Mouse (Mus musculus): Measurements from ENCODE around the gene Pip4k2c.

Pip4k2c gene

DNA sequence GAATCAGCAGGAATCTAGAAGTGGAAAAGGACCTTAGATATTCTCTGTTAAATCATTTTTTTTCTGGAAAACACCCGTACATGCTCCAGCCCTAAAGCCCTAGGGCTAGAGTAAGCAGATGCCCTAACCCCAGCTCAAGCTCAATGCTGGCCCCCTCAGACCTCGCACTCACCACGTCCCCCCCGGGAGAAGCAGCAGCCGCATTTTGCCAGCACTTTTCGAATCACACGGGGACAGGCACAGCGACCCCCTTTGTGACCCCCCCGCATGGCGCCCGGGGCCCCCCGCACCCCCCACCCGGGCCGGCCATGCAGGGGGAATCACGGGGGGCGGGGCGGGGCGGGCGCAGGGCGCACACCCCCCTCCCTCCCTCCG lies 23.3 kb downstream of the Pip4k2c start:
- DNase-seq: no peak

DNA sequence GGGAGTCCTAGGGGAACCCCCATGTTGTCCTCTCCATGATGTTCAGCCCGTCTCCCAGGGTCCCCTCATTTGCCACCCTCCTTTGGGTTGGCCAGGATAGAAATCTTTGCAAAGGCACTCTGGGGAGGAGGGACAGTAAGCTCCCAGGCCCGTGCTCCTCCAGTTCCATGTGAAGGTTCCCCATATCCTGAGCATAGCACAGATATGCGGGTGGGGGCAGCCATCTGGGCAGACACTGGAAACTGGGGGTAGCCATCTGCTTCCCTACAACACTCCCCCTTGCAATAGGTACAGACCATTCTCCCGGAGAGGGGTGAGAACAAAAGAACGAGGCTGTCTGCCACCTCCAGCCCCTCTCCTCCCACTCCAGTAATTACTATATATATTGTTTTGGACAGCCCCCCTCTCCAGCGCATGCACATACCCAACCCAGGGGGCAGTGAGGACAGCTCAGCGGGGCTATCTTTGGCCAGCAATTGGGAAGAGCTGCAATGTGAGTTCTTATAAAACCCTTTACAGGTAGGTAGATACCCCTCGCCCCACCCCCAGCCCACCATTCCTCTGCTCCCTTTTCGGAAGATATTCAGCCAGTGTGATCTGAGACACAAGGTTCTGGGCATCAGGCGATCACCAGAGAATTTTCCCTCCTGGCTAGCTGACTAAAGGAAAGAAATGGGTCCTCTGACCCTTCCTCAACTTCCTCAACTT lies 23.9 kb downstream of the Pip4k2c start:
- peak; percentile 46 to 61 for DNase-seq

DNA sequence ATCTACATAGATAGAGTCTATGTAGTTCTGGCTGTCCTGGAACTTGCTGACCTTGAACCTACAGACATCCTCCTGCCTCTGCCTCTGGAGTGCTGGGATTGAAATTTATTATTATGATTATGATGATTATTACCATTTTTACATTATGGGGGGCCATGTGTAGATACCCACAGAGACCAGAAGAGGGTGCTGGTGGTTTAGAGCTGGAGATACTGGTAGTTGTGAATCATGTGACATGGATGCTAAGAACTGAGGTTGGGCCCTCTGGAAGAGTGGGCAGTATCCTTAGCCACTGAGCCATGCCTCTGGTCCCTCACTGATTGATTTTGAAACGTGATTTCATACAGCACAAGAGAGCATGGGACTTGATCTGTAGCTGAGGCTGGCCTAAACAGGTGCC lies 24.9 kb downstream of the Pip4k2c start:
- DNase-seq: no peak

DNA sequence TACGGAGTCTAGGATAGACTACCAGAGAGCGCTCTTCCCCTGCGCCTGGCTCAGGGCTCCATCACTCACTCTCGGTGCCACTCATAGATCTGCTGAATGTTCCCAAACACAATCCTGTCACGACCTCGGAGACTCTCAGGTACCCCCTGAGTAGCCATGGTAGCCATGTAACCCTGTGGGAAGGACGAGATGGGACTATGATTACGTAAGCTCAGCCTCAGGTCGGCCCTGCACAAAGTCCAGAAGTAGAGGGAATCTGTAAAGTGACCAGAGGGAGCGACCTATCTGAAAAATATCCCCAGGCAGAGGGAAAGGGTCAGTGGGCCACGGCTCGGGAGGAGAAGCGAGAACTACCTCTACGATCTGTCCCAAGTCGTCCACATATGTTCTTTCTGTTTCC lies 25.9 kb downstream of the Pip4k2c start:
- DNase-seq: no peak

DNA sequence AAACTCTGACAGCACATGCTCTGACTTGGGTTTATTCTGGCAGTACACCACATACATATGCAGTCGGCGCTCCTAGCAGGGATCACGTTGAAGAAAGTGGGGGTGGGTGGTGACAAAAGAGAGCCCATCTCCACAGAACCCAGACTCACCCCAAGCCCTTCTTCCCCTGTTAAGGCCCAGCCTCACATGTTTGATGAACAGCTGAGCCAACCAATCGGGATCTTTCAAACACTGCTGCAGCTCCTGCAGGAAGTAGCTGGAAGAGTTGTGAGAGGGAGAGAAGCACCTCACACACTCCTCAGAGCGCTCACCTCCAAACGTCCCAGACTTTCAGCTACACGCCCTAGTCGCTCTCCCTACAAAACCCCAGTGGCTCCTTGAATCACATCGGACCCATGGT lies 26.3 kb downstream of the Pip4k2c start:
- DNase-seq: no peak

DNA sequence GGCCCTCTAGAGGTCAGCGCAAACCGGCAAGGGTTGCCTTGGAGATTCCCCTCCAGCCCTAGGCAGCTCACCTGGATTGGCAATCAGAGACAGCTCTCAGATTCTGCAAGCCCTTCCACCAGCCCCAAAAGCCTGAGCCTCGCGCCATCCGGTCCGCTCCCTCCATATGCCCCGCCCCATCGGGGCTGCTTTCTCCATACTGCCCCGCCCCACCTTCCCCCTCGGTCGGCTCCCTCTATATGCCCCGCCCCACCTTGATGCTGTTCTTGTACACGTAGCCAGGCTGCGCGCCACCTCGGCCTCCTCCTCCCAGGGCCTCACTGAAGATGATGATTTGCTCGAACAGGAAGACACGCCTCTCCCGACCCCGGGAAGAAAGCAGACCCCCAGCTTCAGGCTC lies 27.6 kb downstream of the Pip4k2c start:
- no peak for DNase-seq

DNA sequence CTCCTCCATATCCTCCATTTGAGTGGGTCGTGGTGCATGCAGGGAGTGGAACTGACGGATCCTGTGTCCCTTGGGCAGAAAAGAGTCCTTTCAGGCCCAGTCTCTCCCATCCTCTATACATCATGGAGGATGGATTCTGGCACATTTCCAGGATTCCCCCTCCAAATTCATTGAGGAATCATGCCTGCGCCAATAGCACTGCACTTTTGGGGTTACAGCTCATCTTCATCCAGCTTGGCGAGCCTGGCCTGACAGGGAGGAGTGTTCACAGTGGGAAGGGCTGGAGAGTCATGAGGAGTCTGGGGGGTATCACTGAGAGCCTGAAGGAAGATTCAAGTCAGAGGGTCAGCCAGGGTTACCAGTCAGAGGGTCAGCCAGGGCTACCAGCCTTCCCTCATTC lies 28.8 kb downstream of the Pip4k2c start:
- no peak for DNase-seq

DNA sequence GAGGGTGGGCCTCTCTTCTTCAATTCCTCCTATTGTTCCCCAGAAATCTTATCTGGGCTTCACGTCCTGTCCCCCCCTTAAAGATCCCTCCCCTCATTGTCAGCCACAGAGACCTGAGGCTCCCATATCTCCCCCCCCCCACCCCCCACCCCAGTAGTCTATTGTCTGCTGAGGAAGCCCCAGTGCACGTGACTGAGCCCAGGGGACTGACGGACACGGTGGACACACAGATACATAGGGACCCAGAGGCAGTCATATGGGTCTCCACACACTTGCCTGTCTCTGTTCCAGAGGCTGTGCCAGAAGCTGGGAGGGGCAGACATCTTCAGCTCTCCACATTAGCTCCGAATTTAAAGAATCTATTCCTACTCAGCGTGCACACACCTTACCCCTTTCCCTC lies 29.8 kb downstream of the Pip4k2c start:
- no peak for DNase-seq

DNA sequence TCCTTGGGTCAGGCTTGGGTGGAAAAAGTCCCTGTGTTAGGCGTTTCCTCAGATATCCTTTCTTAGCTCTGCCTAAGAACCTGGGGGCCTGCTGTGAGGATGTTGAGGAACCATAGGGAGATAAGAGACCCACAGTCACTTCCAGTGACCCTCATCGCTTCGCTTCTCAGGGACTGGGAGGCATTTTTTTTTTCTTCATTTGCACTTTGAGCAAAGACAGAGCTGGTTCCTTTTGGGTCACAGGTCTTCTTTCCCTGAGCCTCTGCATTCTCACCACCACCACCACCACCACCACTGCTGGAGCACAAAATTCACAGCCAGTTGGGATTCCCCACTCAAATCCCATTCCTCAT lies 30.7 kb downstream of the Pip4k2c start:
- no peak for DNase-seq

DNA sequence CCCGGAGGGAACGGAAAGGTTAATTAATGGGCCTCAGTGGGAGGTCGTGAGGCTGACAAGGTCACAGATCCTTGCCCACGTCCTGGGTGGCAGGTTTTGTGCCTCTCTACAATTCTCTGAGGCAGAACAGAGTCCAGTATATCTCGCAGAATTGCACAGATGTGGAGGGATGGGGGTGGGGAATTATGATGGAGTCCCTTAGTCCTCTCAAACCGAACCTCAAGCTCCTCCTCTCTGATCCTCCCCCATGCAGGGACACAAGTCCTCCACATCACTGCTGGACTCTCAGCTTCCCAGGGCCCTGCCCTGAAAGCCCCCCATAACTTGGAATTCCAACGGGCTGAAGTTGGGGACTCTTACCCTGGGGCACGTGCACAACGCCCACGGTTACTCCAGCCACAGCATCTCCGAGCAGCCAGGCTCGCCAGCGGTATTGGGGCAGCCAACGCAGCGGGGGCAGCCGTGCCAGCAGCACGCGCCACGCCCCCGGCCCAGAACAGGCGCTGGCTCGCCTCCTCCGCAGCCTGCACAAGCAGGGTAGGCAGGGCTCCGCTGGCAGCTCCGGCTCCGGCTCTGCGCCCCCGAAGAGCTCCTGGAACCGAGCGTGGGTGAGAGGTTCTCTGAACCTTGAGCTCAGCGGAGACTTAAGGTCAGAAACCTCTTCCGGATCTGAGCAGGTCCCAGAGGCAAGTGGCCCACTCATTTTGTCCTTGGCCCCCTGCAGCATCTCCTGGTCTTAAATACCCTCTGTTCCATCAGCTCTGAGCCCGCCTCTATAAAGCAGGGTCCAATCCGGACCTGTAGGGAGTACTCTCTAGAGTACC lies 31.3 kb downstream of the Pip4k2c start, which contains the start of gene Slc26a10:
Gene Slc26a10 (minus strand): TSS at position 775 of the 824 bp plus-strand sequence.
- peak; percentile 2 to 29 for DNase-seq

DNA sequence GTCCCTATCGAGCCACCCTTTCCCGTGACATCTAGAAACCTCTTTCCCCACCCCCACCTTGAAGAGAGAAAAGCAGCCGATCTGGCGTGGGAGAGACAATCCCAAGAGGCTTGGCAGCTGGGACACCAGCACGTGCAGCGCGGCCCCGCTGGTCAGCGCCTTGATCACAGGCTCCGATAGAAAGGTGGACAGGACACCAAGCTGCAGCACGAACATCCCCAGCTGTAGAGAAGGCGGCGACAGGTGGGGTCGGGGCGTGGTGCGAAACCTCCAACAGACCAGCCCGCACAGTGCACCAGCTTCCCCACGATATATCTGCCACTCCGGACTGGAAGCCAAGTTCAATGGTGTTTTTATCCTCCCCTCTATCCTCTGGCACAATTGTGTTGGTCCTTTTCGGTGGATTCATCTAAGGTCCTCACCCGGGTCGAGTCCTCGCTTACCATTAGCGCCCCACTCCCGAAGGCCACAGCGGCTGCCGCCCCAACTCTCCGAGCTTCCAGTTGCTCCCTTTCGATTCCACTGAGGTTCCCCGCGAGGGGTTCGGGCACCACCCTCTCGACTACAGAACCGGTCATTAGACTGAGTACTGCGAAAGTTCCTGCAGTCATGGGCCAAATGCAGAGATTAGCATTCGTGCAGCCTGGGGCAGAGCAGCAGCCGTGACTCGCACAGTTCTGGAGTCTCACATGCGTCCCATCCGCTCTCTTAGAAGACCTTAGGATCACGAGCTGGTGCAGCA lies 32.9 kb downstream of the Pip4k2c start:
- peak; percentile 30 to 44 for DNase-seq

DNA sequence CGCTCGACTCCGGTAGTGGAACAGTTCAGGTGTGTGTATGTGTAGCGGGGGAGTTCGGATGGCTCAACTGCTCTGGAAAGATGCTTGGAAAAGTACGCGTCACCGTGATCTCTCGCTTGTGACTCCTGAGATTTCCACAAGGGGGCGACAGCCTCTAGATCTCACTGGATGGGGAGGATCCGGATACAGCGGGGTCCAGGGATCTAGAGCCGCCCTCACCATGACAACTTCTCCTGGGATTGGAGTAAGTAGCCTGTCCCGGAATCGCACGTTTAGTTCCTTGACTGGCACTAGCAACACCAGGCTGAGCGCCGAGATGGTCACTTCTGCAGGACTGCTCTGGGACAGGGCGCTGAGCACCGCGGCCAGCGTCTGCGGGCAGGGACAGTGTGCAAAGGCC lies 33.7 kb downstream of the Pip4k2c start:
- DNase-seq: peak; percentile 86 to 89

DNA sequence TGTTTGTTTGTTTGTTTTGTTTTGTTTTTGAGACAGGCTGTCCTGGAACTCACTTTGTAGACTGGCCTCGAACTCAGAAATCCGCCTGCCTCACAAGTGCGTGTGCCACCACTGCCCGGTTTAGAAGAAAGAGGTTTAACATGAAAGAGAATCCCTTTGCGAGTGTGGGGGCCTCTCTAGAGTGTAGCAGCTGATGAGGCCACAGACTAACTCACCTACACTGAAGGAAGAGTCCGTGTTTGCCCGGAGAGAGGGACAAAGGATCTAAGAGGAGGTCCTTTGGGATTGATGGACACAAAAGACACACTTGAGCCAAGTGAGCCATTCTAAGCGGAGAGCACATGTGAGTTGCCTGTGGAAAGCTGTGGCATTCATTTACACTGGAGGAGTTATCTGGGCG lies 34.1 kb downstream of the Pip4k2c start:
- no peak for DNase-seq

DNA sequence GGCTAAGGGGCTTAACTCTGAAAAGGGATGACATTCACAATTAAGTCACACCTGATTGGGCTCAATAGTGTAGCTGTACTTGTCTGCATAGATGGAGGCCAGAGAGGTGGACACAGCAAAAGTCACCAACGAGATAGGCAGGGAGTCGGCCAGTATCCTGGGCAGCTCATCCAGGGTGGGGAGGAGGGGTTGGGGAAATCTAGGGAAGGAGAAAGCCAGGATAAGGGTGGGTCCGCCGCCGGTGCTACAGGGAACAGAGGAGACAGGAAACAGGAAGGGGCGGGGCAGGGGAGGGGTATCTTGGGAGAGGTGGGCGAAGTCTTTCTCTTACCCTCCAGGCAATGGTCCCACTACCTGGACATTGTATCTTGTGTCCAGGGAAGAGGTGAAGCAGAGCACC lies 34.6 kb downstream of the Pip4k2c start:
- no peak for DNase-seq

DNA sequence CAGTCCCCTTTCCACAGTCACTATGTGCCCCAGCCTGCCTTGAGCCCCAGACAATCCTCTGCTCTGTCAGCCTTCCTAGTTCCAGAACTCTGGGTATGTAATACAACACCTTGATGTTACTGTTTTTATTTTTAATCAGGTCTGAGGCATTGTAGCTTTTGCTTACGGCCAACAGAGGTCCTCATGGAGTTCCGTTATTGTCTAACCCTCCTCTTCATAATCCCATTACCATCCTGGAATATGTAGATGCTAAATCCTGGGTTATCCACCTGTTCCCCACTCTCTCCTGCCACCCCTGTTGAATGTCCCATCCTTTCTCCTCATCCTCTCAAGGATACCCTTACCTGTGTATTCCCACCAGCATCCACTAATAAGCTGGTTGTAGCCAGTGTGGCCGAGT lies 35.2 kb downstream of the Pip4k2c start:
- DNase-seq: no peak

DNA sequence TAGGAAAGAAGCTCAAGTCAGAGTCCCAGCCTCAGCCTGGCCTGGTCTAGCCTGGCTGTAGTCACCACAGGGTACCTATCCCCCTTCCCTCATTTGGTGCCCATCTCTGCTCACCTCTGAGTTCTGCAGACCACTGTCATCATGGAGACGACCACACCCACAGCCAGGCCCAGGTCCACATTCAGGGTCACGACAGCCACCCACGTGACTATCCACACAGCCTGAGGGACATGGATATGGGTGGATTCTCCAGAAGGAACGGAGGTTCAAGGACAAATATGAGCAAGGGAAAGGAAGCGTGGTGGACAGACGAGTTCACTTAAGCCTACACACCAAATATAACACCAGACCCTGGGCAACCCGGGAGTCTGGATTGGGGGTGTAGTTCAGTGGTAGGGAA lies 37.2 kb downstream of the Pip4k2c start:
- DNase-seq: no peak

DNA sequence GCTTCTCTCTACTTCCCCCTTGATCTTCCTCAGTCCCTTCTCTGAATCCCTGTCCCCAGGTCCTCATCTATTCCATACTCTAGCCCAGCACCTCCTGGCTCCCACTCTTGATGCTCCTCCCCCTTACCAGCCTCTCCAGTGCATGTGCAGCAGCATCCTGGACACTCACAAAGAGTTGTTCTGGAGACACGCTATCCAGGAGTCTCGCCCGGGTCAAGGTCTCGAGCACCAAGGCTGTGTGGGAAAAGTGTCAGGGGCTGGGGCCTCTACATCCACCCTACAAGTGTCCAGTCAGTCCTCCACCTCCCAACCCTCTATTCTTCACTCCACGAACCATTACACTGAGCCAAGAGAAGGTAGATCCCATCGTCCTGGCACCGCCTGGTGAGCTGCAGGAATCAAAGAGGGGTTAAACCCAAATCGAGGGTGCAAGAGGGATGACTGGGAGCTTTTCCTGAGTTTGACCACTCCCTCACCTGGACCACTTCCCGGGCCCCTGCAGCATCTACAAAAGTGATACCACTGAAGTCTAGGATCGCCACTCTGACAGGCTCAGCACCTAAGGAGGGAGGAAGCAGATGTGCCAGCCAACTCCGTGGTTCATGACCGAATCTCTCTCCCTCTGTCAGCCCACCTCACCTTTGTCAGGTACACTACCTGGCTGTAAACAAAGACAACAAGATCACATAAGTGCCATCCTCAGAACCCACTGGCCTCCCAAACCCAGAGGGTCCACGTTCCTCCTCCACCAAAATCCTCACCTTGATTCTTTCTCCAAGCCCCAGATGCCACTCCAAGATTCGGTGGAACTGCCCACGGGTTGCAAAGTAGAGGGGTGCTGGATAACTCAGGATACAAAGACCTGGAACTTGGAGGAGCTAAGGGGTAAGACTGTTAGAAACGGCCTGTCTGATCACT lies 38.0 kb downstream of the Pip4k2c start:
- no peak for DNase-seq

DNA sequence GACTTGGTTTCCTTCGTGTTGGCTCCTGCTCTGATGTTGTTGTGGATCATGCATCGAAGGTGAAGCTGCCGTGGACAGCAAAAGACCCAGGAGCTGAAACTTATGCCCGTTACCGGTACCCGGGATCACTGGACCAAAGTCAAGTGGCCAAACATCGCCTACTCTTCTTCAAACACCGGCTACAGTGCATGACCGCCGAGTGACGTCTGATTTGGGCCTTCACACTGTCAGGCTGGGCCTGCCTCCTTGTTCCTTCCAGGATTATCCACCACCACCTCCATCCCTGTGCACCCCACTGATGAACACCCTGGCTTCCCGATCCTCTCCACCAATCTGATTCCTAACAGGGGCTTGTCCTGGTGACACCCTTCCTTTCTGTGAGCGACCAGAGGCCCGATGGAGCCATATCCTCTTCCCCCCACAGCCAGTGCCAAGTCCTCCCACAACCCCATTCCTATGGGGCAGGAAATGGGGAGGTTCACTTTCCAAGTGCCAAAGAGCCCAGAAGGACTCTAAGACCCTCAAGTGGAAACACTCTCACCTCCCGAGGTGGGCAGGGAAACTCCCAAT lies 39.7 kb downstream of the Pip4k2c start:
- DNase-seq: no peak

DNA sequence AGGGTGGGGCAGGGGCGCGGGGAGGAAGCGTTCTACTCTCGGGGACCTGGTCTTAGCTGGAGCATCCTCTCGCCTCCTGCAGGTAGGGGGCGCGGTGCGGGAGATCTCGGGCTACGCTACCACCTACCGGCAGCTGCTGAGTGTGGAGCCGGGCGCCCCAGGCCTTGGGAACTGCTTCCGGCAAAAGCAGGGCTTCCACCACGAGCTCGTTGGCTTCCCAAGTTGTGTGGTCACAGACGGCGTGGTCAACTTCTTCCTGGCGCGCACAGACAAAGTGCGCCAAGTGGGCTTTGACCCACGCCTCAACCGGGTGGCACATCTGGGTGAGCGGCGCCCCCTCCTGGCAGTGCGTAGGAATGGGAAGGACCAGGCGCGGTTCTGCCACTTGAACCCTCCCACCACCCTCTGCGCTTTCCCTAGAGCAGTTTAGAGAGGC lies 40.5 kb downstream of the Pip4k2c start:
- peak; percentile 64 to 70 for DNase-seq

DNA sequence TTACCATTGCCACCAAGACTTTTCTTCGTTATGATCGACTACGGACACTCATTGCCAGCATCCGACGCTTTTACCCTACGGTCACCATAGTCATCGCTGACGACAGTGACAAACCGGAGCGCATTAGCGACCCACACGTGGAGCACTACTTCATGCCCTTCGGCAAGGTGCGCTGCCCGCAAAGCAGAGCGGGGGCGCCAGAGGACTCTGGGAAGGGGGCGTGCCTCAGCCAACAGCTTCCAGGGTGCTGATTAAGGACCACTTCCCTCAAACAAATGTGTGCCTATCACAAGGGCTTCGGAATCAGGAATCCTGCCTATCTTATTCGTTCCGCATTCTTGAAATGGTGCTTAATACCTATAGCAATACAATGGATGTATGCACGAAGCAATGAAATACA lies 41.4 kb downstream of the Pip4k2c start:
- no peak for DNase-seq

DNA sequence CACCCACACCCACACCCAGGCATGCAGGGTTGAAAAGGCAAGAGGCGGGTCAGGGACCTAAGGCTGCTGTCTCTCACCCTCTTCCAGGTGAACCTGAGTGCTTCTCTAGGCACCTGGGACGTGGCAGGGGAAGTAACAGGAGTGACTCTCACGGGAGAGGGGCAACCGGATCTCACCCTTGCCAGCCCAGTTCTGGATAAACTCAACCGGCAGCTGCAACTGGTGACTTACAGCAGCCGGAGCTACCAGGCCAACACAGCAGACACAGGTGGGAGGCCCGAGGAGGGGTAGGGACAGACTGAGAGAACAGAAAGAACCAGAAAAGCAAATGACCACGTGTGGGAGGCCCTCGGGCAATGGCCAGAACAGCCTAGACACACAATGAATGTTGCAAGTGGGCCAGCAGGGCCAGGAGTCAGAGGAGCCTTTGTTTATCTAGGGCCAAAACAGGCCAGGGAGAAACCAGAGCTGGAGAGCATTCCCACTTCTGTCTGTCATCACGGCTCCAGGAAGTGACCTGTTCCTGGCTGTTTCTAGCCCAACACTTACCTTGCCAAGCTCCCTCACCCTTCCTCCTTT lies 43.7 kb downstream of the Pip4k2c start:
- DNase-seq: no peak

Measured in cerebellum, postnatal 25 days (tissue).